Mouse (Mus musculus): Measurements from ENCODE around the gene Obp2a. TPM values are rescaled to one million over a fixed set of nuclear protein-coding genes. Genes with fewer than 3 reads are reported as not detected.

Gene Obp2a
- total and polyA plus RNA-seq, 2 experiments, result not detected

DNA sequence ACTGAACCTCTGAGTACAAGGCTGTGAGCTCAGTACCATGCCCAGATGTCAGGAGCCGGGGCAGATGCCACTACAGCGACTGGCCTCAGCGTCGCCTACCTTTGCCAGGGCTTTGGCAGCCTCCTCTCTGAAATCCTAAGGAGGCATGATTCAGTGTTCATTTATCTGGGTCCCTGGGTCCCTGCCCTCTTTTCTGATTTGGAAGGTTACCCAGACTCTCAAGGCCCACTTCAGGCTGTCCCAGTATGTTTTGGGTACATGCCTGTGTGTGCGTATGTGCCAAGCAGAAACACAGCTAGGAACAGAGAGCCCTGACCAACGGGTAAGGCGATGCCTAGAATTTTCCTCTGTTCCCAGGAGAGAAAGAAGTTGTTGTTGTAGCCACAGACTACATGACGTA is 39.6 kb upstream of the Obp2a start:
- 95% methylated on average over 8 of the region's 8 CpGs for WGBS
- TF ChIP-seq POLR2A (IDR thresholded peaks at IDR 0.05; ENCODE audit: extremely low read depth, insufficient read depth, low read length) (no peak), CTCF (IDR thresholded peaks at IDR 0.05; ENCODE audit: low read depth, low read length) (no peak)

DNA sequence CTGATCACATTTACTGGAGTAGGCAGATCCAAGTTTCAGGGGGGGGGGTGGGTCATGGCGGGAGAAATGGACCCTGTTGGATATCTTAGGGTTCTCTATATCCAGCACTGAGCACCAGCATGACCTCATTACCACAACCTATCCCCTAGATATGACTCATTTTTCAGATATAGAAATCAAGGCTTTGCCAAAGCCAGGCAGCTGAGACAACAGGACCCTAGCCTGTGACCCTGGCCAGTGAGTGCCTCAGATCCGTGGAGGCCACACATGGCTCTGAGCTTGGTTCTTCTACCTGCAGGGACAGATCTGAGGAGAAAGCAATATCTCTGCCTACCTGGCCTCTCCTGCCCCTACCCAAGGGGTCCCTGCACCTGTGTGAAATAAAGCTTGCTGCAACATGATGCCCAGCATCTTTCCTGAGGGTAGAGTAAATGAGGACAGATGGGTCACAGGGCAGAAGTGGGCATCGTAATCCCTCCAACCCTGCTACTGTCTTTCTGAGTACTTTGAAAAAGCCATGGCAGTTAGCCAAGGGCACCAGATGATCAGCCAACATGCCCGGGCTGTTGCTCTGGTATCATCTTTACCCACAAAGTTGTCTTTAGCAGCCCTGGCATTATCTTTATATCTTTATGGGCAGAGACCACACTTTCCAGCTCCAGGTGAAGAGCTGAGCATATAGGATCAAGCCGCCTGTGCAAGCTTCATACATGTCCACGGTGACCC is 38.4 kb upstream of the Obp2a start:
- WGBS, result 75% methylated on average over 6 of the region's 6 CpGs
- no peak overlapping the region for H3K4me3 ChIP-seq (ENCODE audit: insufficient read depth, low read depth, low read length)
- no peak for DNase-seq (ENCODE audit: extremely low read depth, low read depth, low spot score)

More for the DNA sequence above, 39.6 kb upstream of the Obp2a start:
- peaks cover 5% of the 10 kb centered on the region; the same call in 1 of the 2 replicates for H3K4me1 ChIP-seq (ENCODE audit: control insufficient read depth, insufficient read depth, low read length)
- no peaks in the 10 kb centered on the region for H3K27me3 ChIP-seq (ENCODE audit: control insufficient read depth, insufficient read depth, low read length)
- no peak for DNase-seq (ENCODE audit: extremely low read depth, low read depth, low spot score)
- H3K9ac ChIP-seq (ENCODE audit: low read depth, low read length), result no peak overlapping the region
- H3K27ac ChIP-seq (replicated peaks; ENCODE audit: insufficient read depth, low read depth, low read length), result no peak overlapping the region
- H3K79me2 ChIP-seq (ENCODE audit: control insufficient read depth, insufficient read depth, low read length), result no peaks in the 10 kb centered on the region
- H3K36me3 ChIP-seq (ENCODE audit: control insufficient read depth, insufficient read depth, low read length), result no peaks in the 10 kb centered on the region
- H3K4me3 ChIP-seq (ENCODE audit: insufficient read depth, low read depth, low read length), result no peak overlapping the region

DNA sequence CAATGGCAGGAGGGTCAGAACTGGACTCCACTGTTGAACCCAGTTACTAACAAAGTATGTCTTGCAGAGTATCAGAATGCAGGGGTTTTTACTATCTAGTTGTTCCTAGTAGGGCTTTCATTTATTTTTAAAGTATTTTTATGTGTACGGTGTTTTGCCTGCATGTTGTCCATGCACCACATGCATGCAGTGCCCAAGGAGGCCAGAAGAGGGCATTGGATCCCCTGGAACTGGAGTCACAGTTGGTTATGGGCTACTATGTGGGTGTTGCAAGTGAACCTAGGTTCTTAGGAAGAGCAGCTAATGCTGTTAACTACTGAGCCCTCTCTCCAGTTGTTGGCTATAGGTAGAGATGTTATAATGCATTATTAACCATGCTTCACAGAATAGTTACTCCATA is 36.3 kb upstream of the Obp2a start:
- Histone ChIP-seq H3K79me2 (ENCODE audit: control insufficient read depth, insufficient read depth, low read length) (no peaks in the 10 kb centered on the region), H3K36me3 (ENCODE audit: control insufficient read depth, insufficient read depth, low read length) (no peaks in the 10 kb centered on the region), H3K4me1 (ENCODE audit: control insufficient read depth, insufficient read depth, low read length) (peaks cover 4% of the 10 kb centered on the region; the same call in 1 of the 2 replicates), H3K27ac (replicated peaks; ENCODE audit: insufficient read depth, low read depth, low read length) (no peak overlapping the region), H3K27me3 (ENCODE audit: control insufficient read depth, insufficient read depth, low read length) (no peaks in the 10 kb centered on the region), H3K4me3 (ENCODE audit: insufficient read depth, low read depth, low read length) (no peak overlapping the region), H3K9ac (ENCODE audit: low read depth, low read length) (no peak overlapping the region)
- peak; percentile 81 for TF ChIP-seq CTCF (IDR thresholded peaks at IDR 0.05; ENCODE audit: low read depth, low read length)
- no peak for TF ChIP-seq POLR2A (IDR thresholded peaks at IDR 0.05; ENCODE audit: extremely low read depth, insufficient read depth, low read length)
- 39% methylated on average over 1 of the region's 1 CpGs for WGBS
- peak; percentile 44 for DNase-seq (ENCODE audit: extremely low read depth, low read depth, low spot score)

More for the DNA sequence above, 38.4 kb upstream of the Obp2a start:
- peaks cover 5% of the 10 kb centered on the region; the same call in 1 of the 2 replicates for H3K4me1 ChIP-seq (ENCODE audit: control insufficient read depth, insufficient read depth, low read length)
- H3K9ac ChIP-seq (ENCODE audit: low read depth, low read length), result no peak overlapping the region
- no peaks in the 10 kb centered on the region for H3K36me3 ChIP-seq (ENCODE audit: control insufficient read depth, insufficient read depth, low read length)
- no peaks in the 10 kb centered on the region for H3K27me3 ChIP-seq (ENCODE audit: control insufficient read depth, insufficient read depth, low read length)
- TF ChIP-seq POLR2A (IDR thresholded peaks at IDR 0.05; ENCODE audit: extremely low read depth, insufficient read depth, low read length), result no peak
- TF ChIP-seq CTCF (IDR thresholded peaks at IDR 0.05; ENCODE audit: low read depth, low read length), result no peak
- H3K79me2 ChIP-seq (ENCODE audit: control insufficient read depth, insufficient read depth, low read length), result no peaks in the 10 kb centered on the region
- H3K27ac ChIP-seq (replicated peaks; ENCODE audit: insufficient read depth, low read depth, low read length), result no peak overlapping the region

GRCm38 (mm10) chr2:25664125-25664524 is 35.7 kb upstream of the Obp2a start:
- no peak overlapping the region for H3K27ac ChIP-seq (replicated peaks; ENCODE audit: insufficient read depth, low read depth, low read length)
- no peak overlapping the region for H3K9ac ChIP-seq (ENCODE audit: low read depth, low read length)
- no peak overlapping the region for H3K4me3 ChIP-seq (ENCODE audit: insufficient read depth, low read depth, low read length)
- peaks cover 3% of the 10 kb centered on the region; the same call in 1 of the 2 replicates for H3K4me1 ChIP-seq (ENCODE audit: control insufficient read depth, insufficient read depth, low read length)
- 83% methylated on average over 5 of the region's 5 CpGs for WGBS
- H3K36me3 ChIP-seq (ENCODE audit: control insufficient read depth, insufficient read depth, low read length), result no peaks in the 10 kb centered on the region
- TF ChIP-seq CTCF (IDR thresholded peaks at IDR 0.05; ENCODE audit: low read depth, low read length) (no peak), POLR2A (IDR thresholded peaks at IDR 0.05; ENCODE audit: extremely low read depth, insufficient read depth, low read length) (no peak)
- no peaks in the 10 kb centered on the region for H3K27me3 ChIP-seq (ENCODE audit: control insufficient read depth, insufficient read depth, low read length)
- no peak for DNase-seq (ENCODE audit: extremely low read depth, low read depth, low spot score)
- H3K79me2 ChIP-seq (ENCODE audit: control insufficient read depth, insufficient read depth, low read length), result no peaks in the 10 kb centered on the region

DNA sequence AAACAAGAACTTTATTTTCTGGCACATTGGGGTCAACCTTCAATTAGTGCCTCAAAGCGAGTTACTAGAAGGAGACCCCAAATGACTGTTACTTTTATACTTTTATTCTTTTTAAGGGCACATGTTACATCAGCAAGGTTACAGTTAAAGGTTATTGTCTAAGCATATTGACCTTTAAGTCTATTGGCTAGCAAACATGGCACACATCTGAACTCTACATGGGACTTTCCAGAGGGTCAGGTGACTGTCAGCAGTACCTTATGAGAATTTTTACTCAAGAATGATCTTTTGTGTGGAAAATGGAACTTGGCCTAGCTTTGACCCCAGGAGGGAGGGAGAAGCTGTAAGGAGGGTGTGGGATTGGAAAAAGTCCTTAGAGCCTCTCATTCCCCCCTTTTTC is 33.3 kb upstream of the Obp2a start:
- H3K27me3 ChIP-seq (ENCODE audit: control insufficient read depth, insufficient read depth, low read length), result no peaks in the 10 kb centered on the region
- no peak overlapping the region for H3K9ac ChIP-seq (ENCODE audit: low read depth, low read length)
- peaks cover 3% of the 10 kb centered on the region; the same call in 1 of the 2 replicates for H3K4me1 ChIP-seq (ENCODE audit: control insufficient read depth, insufficient read depth, low read length)
- WGBS, result 71% methylated on average over 1 of the region's 1 CpGs
- no peak for DNase-seq (ENCODE audit: extremely low read depth, low read depth, low spot score)
- no peak overlapping the region for H3K4me3 ChIP-seq (ENCODE audit: insufficient read depth, low read depth, low read length)
- H3K27ac ChIP-seq (replicated peaks; ENCODE audit: insufficient read depth, low read depth, low read length), result no peak overlapping the region
- TF ChIP-seq CTCF (IDR thresholded peaks at IDR 0.05; ENCODE audit: low read depth, low read length) (no peak), POLR2A (IDR thresholded peaks at IDR 0.05; ENCODE audit: extremely low read depth, insufficient read depth, low read length) (no peak)
- no peaks in the 10 kb centered on the region for H3K36me3 ChIP-seq (ENCODE audit: control insufficient read depth, insufficient read depth, low read length)
- H3K79me2 ChIP-seq (ENCODE audit: control insufficient read depth, insufficient read depth, low read length), result no peaks in the 10 kb centered on the region

GRCm38 (mm10) chr2:25676486-25676885 is 23.4 kb upstream of the Obp2a start, which contains the start of gene Lcn6:
Gene Lcn6 (plus strand): TSS chr2:25676786.
- no peaks in the 10 kb centered on the region for H3K79me2 ChIP-seq (ENCODE audit: control insufficient read depth, insufficient read depth, low read length)
- WGBS, result 86% methylated on average over 3 of the region's 3 CpGs
- H3K27me3 ChIP-seq (ENCODE audit: control insufficient read depth, insufficient read depth, low read length), result no peaks in the 10 kb centered on the region
- no peak within 1 kb of the TSS for H3K27ac ChIP-seq (replicated peaks; ENCODE audit: insufficient read depth, low read depth, low read length)
- no peak for TF ChIP-seq CTCF (IDR thresholded peaks at IDR 0.05; ENCODE audit: low read depth, low read length)
- no peak for TF ChIP-seq POLR2A (IDR thresholded peaks at IDR 0.05; ENCODE audit: extremely low read depth, insufficient read depth, low read length)
- no peak for DNase-seq (ENCODE audit: extremely low read depth, low read depth, low spot score)
- H3K36me3 ChIP-seq (ENCODE audit: control insufficient read depth, insufficient read depth, low read length), result no peaks in the 10 kb centered on the region
- no peak within 1 kb of the TSS for H3K9ac ChIP-seq (ENCODE audit: low read depth, low read length)
- no peak within 1 kb of the TSS for H3K4me3 ChIP-seq (ENCODE audit: insufficient read depth, low read depth, low read length)
- H3K4me1 ChIP-seq (ENCODE audit: control insufficient read depth, insufficient read depth, low read length), result no peaks in the 10 kb centered on the region
